Mouse (Mus musculus) cerebellum, adult 2 months (tissue): Measurements from ENCODE around the gene Il4ra.

Experiments
- CTCF ChIP-seq: fragments of 200-500 bp; IDR thresholded peaks from 2 replicates; pipeline ENCODE4 v1.5.1; 2011; ENCODE audit warnings: low read depth, mild to moderate bottlenecking, control low read depth, low read length, moderate library complexity, borderline replicate concordance; ENCODE audit not compliant: insufficient read depth
- POLR2A ChIP-seq: fragments of 200-500 bp; IDR thresholded peaks from 2 replicates; pipeline ENCODE4 v1.6.1; 2011; ENCODE audit warnings: low read length, control low read depth, borderline replicate concordance; ENCODE audit not compliant: insufficient read depth

DNA sequence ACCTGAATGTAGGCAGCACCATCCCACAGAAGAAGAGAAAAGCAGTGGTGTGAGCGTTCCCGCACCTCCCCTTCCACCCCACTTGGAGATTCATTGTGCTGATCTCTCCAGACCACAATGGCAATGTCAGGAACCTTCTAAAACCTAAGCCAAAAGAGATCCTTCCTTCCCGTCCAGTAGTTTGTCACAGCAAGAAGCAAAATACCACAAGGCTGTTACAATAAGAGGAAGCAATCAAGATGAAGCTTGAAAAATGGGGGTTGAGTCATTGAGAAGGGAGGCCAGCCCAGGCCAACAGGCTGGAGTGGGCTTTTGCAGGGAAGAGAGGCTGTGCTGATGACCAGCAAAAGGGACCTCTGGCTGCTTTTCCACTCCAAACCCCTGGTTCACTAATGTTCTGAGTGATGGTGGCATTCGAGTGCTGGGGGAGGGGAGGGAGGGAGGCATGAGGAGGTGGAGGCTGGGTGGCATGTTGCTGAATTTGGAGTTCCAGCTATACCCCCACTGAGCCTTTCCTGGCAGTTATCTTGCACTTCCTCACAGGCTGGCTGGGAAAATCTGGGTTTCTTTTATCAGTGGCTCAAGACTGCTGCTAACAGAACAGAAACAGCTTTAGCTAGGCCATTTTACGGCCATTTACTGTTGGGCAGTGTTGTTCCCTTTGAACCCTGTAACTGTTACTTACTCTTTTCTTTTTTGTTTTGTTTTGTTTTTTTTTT is 48.4 kb upstream of the Il4ra start:
- TF ChIP-seq CTCF (no peak), POLR2A (no peak)
